Mouse (Mus musculus) G1E (cell line): ENCODE measurements around the gene Cdkl2. TPM values are rescaled to one million over a fixed set of nuclear protein-coding genes. Genes with fewer than 3 reads are reported as not detected.

Experiments used
- ATAC-seq: 2 replicates; pipeline ENCODE4 v1.8.0; 2016; ENCODE audit warnings: mild to moderate bottlenecking; ENCODE audit not compliant: insufficient number of reproducible peaks, poor library complexity, low FRiP score, severe bottlenecking; ENCODE audit errors: extremely low read depth
- DNase-seq: peaks from one replicate; pipeline ENCODE4 v3.0.0; 2012; ENCODE audit warnings: low spot score
- H3K27me3 ChIP-seq: 2 replicates; pipeline ENCODE4 v1.6.1; 2012; ENCODE audit warnings: mild to moderate bottlenecking, low read length, inconsistent platforms; ENCODE audit not compliant: insufficient read depth
- H3K36me3 ChIP-seq: replicated peaks from 2 replicates; pipeline ENCODE3; 2012; ENCODE audit warnings: mild to moderate bottlenecking, inconsistent platforms
- H3K4me1 ChIP-seq: 2 replicates; pipeline ENCODE4 v1.6.1; 2012; ENCODE audit warnings: low read depth, low read length, inconsistent platforms, mixed read lengths; ENCODE audit not compliant: insufficient read depth
- H3K4me3 ChIP-seq: 2 replicates; pipeline ENCODE4 v1.5.1; 2012; ENCODE audit warnings: low read depth, mild to moderate bottlenecking, inconsistent platforms, low read length, moderate library complexity, mixed read lengths
- H3K9me3 ChIP-seq: replicated peaks from 2 replicates; pipeline ENCODE4 v1.6.1; 2012; ENCODE audit warnings: inconsistent platforms
- CTCF ChIP-seq: IDR thresholded peaks from 2 replicates; pipeline ENCODE4 v1.5.1; 2012; ENCODE audit warnings: low read depth, low read length, inconsistent platforms, mixed read lengths
- GATA1 ChIP-seq: IDR thresholded peaks from 2 replicates; pipeline ENCODE4 v1.6.1; 2012; ENCODE audit warnings: borderline replicate concordance, low read length, inconsistent platforms, mixed read lengths
- GATA2 ChIP-seq: IDR thresholded peaks from 2 replicates; pipeline ENCODE4 v1.6.1; 2012; ENCODE audit warnings: low read depth, low read length, inconsistent platforms, borderline replicate concordance
- POLR2AphosphoS5 ChIP-seq: IDR thresholded peaks from 2 replicates; pipeline ENCODE4 v1.6.1; 2012; ENCODE audit warnings: low read depth, low read length, inconsistent platforms; ENCODE audit not compliant: insufficient replicate concordance
- TAL1 ChIP-seq: conservative IDR thresholded peaks from 2 replicates; pipeline ENCODE4 v1.6.1; 2012; ENCODE audit warnings: low read depth, low read length, inconsistent platforms, mixed read lengths
- polyA plus RNA-seq: library from polyadenylated mRNA; stranded (reverse); fragments of >175 nt; gene quantifications from 2 replicates; pipeline ENCODE4 v1.2.3, GENCODE M21; 2012
- total RNA-seq, 2 experiments: library from RNA; stranded (forward) in 1 of 2; stranded (reverse) in 1 of 2; fragments of 200-1000 nt in 1 of 2; fragments of >200 nt in 1 of 2; fragmentation: Nextera tagmentation in 1 of 2; gene quantifications; 2 replicates each; pipeline ENCODE4 v1.2.3; 2014 to 2017

Cdkl2 gene
- total and polyA plus RNA-seq, 3 experiments: 0.02 to 4.3 (median 1.4) TPM

- H3K9me3 ChIP-seq: peaks cover 3% of the 10 kb centered on the region
- peaks cover 11% of the 10 kb centered on the region for H3K4me1 ChIP-seq
- ATAC-seq (peak; percentile 45; the same call in 1 of the 2 replicates), DNase-seq (no peak)
- TF ChIP-seq POLR2AphosphoS5 (no peak), TAL1 (no peak), GATA2 (no peak), CTCF (no peak), GATA1 (no peak)
- no peaks in the 10 kb centered on the region for H3K27me3 ChIP-seq
- H3K4me3 ChIP-seq: no peak overlapping the region
- H3K36me3 ChIP-seq: no peaks in the 10 kb centered on the region
These were observed 40.7 kb downstream of the Cdkl2 start for GRCm38 (mm10) chr5:92003011-92003410.

DNA sequence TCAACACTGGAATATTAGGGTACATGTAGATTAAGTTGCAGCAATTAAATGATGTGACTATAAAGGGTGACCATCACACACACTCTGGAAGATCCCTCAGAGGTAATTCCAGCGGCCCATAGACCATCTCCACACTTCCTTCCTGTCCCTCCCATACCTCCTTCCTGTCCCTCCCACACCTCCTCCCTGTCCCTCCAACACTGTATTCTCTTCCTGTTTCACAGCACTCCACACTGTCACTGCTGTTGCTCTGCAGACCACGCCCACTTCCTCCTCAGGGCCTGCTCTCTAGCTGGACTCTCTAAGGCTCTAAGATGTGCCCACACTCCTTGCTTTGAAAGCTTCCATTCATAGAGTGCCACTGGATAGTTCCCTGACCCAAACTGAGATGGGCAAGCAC is 42.9 kb downstream of the Cdkl2 start:
- H3K27me3 ChIP-seq: no peaks in the 10 kb centered on the region
- no peaks in the 10 kb centered on the region for H3K36me3 ChIP-seq
- peak; percentile 57 for DNase-seq
- peaks cover 11% of the 10 kb centered on the region for H3K4me1 ChIP-seq
- peaks cover 3% of the 10 kb centered on the region for H3K9me3 ChIP-seq
- H3K4me3 ChIP-seq: peak overlapping the region; percentile 37; the same call in 1 of the 2 replicates
- peak; percentile 100 for ATAC-seq
- no peak for TF ChIP-seq TAL1
- TF ChIP-seq GATA1: no peak
- no peak for TF ChIP-seq GATA2
- no peak for TF ChIP-seq POLR2AphosphoS5
- no peak for TF ChIP-seq CTCF

DNA sequence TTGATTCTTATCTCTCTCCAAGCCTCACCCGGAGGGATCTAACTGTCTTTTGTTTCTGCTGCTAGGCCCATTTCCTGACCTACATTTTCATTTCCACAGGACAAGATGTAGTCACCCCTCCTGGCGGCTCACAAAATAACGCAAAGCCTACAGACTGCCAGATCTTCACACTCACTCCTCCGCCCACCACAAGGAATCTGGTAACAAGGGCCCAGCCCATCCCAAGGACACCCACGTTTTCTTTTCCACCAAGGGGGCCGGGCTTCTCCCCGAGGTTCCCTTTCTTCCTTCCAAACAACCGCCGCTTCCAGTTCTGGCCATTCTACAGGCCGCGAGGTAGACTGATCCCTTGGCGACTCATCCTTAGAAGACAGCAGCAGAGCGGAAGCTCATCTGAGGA is 49.1 kb downstream of the Cdkl2 start:
- H3K9me3 ChIP-seq: no peaks in the 10 kb centered on the region
- no peaks in the 10 kb centered on the region for H3K4me1 ChIP-seq
- peaks cover 17% of the 10 kb centered on the region for H3K27me3 ChIP-seq
- no peak overlapping the region for H3K4me3 ChIP-seq
- H3K36me3 ChIP-seq: no peaks in the 10 kb centered on the region
- DNase-seq (no peak), ATAC-seq (no peak)
- no peak for TF ChIP-seq TAL1
- TF ChIP-seq POLR2AphosphoS5: no peak
- TF ChIP-seq GATA1: no peak

- no peaks in the 10 kb centered on the region for H3K9me3 ChIP-seq
- H3K4me3 ChIP-seq: no peak overlapping the region
- ATAC-seq (no peak), DNase-seq (no peak)
- no peaks in the 10 kb centered on the region for H3K4me1 ChIP-seq
- no peaks in the 10 kb centered on the region for H3K36me3 ChIP-seq
- TF ChIP-seq CTCF (no peak), GATA1 (no peak), GATA2 (no peak), TAL1 (no peak), POLR2AphosphoS5 (no peak)
- H3K27me3 ChIP-seq: peaks cover 20% of the 10 kb centered on the region
These were observed 50.6 kb downstream of the Cdkl2 start for GRCm38 (mm10) chr5:91993061-91993460.

DNA sequence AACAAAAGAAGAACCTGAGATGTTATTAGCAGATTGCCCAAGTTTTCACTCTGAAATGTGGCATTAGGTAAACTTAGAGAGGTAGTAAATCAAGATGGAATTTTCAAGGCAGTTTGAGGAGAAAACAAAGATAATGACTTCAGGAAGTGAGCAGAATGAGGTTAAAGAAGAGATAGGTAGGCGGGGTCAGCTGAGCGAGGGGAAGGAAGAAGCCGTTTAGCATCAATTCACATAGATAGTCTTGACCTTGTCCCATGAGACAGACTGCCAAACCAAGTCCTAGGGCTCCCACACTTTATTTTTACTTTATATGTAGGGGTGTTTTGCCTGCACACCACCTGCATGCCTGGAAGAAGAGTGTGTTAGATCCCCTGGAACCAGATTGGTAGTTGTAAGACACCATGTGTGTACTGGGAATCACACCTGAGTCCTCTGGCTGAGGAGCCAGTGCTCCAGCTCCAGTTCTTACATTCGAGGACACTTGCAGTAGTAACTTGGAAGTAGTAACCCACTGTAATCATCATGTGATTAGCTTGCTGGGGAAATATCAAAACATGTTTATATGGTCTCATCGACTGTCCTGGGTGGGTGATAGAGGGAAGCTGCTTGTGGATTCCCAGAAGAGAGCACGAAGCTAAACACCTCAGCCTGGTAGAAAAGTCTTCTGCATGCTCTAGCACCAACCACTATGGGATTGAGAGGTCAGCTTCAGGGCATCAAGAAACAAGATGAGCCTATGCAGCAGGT is 52.3 kb downstream of the Cdkl2 start:
- H3K27me3 ChIP-seq: peaks cover 23% of the 10 kb centered on the region
- DNase-seq (no peak), ATAC-seq (no peak)
- H3K4me1 ChIP-seq: no peaks in the 10 kb centered on the region
- TF ChIP-seq GATA1 (no peak), GATA2 (no peak)
- H3K4me3 ChIP-seq: no peak overlapping the region
- H3K9me3 ChIP-seq: no peaks in the 10 kb centered on the region
- H3K36me3 ChIP-seq: no peaks in the 10 kb centered on the region

DNA sequence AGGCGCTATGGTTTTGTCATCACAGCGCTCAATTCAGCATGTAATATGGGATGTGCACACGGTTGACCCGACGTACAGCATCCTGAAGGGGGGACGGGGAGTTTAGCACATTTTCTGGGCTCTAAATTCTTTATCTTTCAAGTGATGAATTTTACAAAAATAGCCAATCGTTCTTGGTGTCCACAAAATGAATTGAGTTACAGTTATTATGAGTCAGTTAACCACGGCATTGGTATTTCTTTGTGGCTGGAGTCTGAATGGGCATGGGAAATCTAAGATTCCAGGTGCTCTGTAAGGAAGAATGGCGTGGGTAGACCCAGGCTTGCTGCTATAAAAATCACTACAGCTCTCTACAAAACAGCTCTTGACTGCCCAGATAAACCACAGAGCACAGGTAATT is 54.4 kb downstream of the Cdkl2 start:
- Histone ChIP-seq H3K9me3 (no peaks in the 10 kb centered on the region), H3K4me1 (no peaks in the 10 kb centered on the region), H3K27me3 (peaks cover 21% of the 10 kb centered on the region), H3K36me3 (no peaks in the 10 kb centered on the region), H3K4me3 (no peak overlapping the region)
- DNase-seq (no peak), ATAC-seq (no peak)
- TF ChIP-seq CTCF (no peak), GATA2 (no peak), POLR2AphosphoS5 (no peak), TAL1 (no peak), GATA1 (no peak)

DNA sequence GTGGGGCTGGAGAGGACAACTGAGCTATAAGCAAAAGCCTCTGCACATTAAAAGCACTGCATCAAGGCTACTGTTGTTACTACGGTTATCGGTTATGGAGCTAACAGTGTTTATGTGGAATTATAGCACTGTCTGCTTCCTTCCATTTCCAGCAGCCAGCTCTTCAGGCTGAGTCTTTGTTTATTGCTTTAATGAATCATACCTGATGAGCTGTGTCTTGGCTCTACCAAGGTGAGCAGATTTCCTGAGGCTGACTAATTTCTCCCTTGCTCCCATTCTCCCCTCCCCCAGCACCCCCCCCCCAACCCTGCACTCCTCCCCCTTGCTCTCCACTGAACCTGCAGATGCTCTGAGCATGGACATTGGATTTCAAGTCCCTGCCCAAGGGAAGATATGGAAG is 55.9 kb downstream of the Cdkl2 start:
- H3K4me1 ChIP-seq: no peaks in the 10 kb centered on the region
- no peaks in the 10 kb centered on the region for H3K9me3 ChIP-seq
- DNase-seq (no peak), ATAC-seq (no peak)
- H3K36me3 ChIP-seq: no peaks in the 10 kb centered on the region
- TF ChIP-seq GATA2: no peak
- TF ChIP-seq CTCF: no peak
- no peak for TF ChIP-seq GATA1
- TF ChIP-seq TAL1: no peak
- TF ChIP-seq POLR2AphosphoS5: no peak
- H3K27me3 ChIP-seq: peaks cover 21% of the 10 kb centered on the region
- no peak overlapping the region for H3K4me3 ChIP-seq
